Mouse (Mus musculus) testis, adult 2 months (tissue): Measurements from ENCODE around the gene Slc24a4.

ENCODE experiments used
- CTCF ChIP-seq: fragments of 200-500 bp; IDR thresholded peaks from 2 replicates; pipeline ENCODE4 v1.5.1; 2012; ENCODE audit warnings: low read depth, mild to moderate bottlenecking, inconsistent platforms, low read length, moderate library complexity; ENCODE audit not compliant: control insufficient read depth, insufficient read depth, insufficient replicate concordance
- POLR2A ChIP-seq: fragments of 200-500 bp; IDR thresholded peaks from 2 replicates; pipeline ENCODE4 v1.6.1; 2012; ENCODE audit warnings: low read depth, mild to moderate bottlenecking, inconsistent platforms, low read length, moderate library complexity; ENCODE audit not compliant: control insufficient read depth

DNA sequence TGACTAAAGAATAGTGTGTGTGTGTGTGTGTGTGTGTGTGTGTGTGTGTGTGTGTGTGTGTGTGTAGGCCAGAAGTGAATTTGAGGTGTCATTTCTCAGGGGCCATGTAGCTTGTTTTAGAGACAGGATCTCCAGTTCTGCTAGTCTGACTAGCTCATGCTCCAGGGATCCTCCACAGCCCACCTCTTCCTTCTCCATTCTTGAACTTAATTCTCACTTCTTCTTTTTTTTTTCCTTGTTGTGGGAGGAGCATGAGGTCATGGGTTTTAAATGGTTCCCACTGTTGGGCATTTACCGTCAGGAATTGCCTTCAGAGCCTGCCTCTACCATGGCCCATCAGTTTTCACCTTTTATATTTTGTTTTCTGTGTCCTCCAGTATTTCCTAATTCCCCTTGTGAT, 124.0 kb downstream of the Slc24a4 start:
- TF ChIP-seq CTCF (no peak), POLR2A (no peak)
